8 mouse cellular contexts compared by ENCODE assay signal in genomic region chr4:62663348-62663747, GRCm38 (mm10).
DNase-seq lines count a peak whose midpoint lies in the region; ATAC-seq and TF ChIP-seq lines count a peak whose summit lies in the region.

No protein-coding gene starts in this region.

- peak; percentile 45 for DNase-seq in layer of hippocampus, adult 11-12 months (ENCODE audit: low spot score)
- no peak for DNase-seq in layer of hippocampus, postnatal 36 days
- DNase-seq in heart, postnatal 0 days (ENCODE audit: low spot score) = peak; percentile 76
- DNase-seq in right cerebral cortex, postnatal 4 days = no peak
- no peak for DNase-seq in layer of hippocampus, adult 9-10 months (ENCODE audit: low spot score)

- H3K36me3 ChIP-seq in heart, postnatal 0 days (replicated peaks; ENCODE audit: control insufficient read depth, insufficient read depth, low read length) = no peaks in the 10 kb centered on the region
- H3K36me3 ChIP-seq in limb, embryonic 15.5 days = no peaks in the 10 kb centered on the region
- no peaks in the 10 kb centered on the region for H3K36me3 ChIP-seq in neural tube, embryonic 13.5 days

- ATAC-seq in common myeloid progenitor, adult 5-6 weeks (replicated peaks; ENCODE audit: low read depth, poor library complexity, severe bottlenecking) = peak; percentile 30
- ATAC-seq in heart, postnatal 0 days (ENCODE audit: insufficient read depth, low read depth) = peak; percentile 72
- peak; percentile 68; the same call in 1 of the 2 replicates for ATAC-seq in limb, embryonic 15.5 days (ENCODE audit: insufficient number of reproducible peaks, low FRiP score, low TSS enrichment, low read depth)
- peak; percentile 68 for ATAC-seq in neural tube, embryonic 13.5 days (ENCODE audit: low read depth)

- H3K27me3 ChIP-seq in heart, postnatal 0 days (ENCODE audit: control insufficient read depth, insufficient read depth, low read length) = no peaks in the 10 kb centered on the region
- no peaks in the 10 kb centered on the region for H3K27me3 ChIP-seq in limb, embryonic 15.5 days
- H3K27me3 ChIP-seq in neural tube, embryonic 13.5 days = no peaks in the 10 kb centered on the region

- no peak for TF ChIP-seq CTCF in heart, postnatal 0 days (IDR thresholded peaks at IDR 0.05; ENCODE audit: low read depth)

- no peak overlapping the region for H3K4me3 ChIP-seq in heart, postnatal 0 days (ENCODE audit: low read depth, low read length)
- H3K4me3 ChIP-seq in limb, embryonic 15.5 days = peak overlapping the region; percentile 17
- no peak overlapping the region for H3K4me3 ChIP-seq in neural tube, embryonic 13.5 days

- H3K9ac ChIP-seq in heart, postnatal 0 days (replicated peaks; ENCODE audit: low read depth, low read length) = no peak overlapping the region
- no peak overlapping the region for H3K9ac ChIP-seq in limb, embryonic 15.5 days
- H3K9ac ChIP-seq in neural tube, embryonic 13.5 days = no peak overlapping the region

- H3K4me1 ChIP-seq in heart, postnatal 0 days (ENCODE audit: control insufficient read depth, insufficient read depth) = peaks cover 49% of the 10 kb centered on the region
- H3K4me1 ChIP-seq in limb, embryonic 15.5 days = peaks cover 48% of the 10 kb centered on the region
- peaks cover 54% of the 10 kb centered on the region for H3K4me1 ChIP-seq in neural tube, embryonic 13.5 days (replicated peaks)

- no peak; the same call in 1 of the 2 replicates for TF ChIP-seq EP300 in heart, postnatal 0 days (IDR thresholded peaks at IDR 0.05; ENCODE audit: low read depth)

- WGBS in heart, postnatal 0 days = 3% methylated on average over 6 of the region's 6 CpGs
- WGBS in limb, embryonic 15.5 days = 10% methylated on average over 6 of the region's 6 CpGs
- WGBS in neural tube, embryonic 13.5 days = 15% methylated on average over 6 of the region's 6 CpGs

- H3K4me2 ChIP-seq in heart, postnatal 0 days (ENCODE audit: low read depth, low read length) = peak overlapping the region; percentile 20
- peak overlapping the region; percentile 31 for H3K4me2 ChIP-seq in limb, embryonic 15.5 days
- H3K4me2 ChIP-seq in neural tube, embryonic 13.5 days = no peak overlapping the region

- peak overlapping the region; percentile 82 for H3K27ac ChIP-seq in heart, postnatal 0 days (ENCODE audit: low read depth)
- peak overlapping the region; percentile 81 for H3K27ac ChIP-seq in limb, embryonic 15.5 days
- H3K27ac ChIP-seq in neural tube, embryonic 13.5 days (replicated peaks) = peak overlapping the region; percentile 74

- H3K9me3 ChIP-seq in heart, postnatal 0 days (replicated peaks; ENCODE audit: control insufficient read depth, low read length) = no peaks in the 10 kb centered on the region
- no peaks in the 10 kb centered on the region for H3K9me3 ChIP-seq in limb, embryonic 15.5 days
- no peaks in the 10 kb centered on the region for H3K9me3 ChIP-seq in neural tube, embryonic 13.5 days

Comparison
In these comparisons a context has a peak if more than half of its experiments do, and no peak if none do; other contexts are left out.
1. DNase-seq: peak in layer of hippocampus, adult 11-12 months (single experiment) and heart, postnatal 0 days (single experiment); none in layer of hippocampus, postnatal 36 days (0 of 2), right cerebral cortex, postnatal 4 days (single experiment) and layer of hippocampus, adult 9-10 months (single experiment).
2. Peak in every context shown above with its lines, with median percentiles within 50 percentile points of each other: ATAC-seq and H3K27ac ChIP-seq.